Mouse (Mus musculus): ENCODE data around the gene Slc37a1. TPM values are rescaled to one million over a fixed set of nuclear protein-coding genes. Genes with fewer than 3 reads are reported as not detected.

Gene Slc37a1
- polyA plus RNA-seq, 1 experiment from 2014 or later, result 5.8 TPM

DNA sequence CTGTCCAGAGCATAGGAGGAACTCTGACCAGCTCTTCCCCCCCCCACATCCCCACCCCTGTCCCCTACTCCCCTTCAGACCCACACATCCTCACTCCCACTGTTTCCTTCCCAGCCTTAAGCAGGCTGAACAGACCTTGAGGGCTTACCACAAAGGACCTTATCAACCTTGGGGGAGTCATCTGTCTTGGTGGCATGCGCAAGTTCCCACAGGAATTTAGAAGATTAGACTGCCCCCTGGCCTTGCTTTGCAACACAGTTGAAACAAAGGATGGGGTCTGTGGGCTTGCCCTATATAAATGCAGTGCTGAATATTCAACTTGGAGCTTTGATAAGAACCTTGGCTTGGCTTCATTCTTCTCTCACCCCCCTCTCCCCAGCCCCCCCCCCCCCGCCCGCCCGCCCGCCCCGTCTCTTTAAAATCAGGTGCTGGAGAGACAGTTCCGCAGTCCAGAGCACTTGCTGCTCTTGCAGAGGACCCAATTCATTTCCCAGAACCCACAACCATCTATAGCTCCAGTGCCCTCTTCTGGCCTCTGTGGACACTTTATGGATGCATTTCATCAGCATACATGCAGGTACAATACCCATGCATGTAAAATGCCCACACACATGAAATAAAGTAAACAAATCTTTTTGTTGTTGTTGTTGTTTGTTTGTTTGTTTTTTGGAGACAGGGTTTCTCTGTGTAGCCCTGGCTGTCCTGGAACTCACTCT, 15.3 kb upstream of the Slc37a1 start:
- H3K36me3 ChIP-seq (ENCODE audit: control insufficient read depth, insufficient read depth, low read length), result no peaks in the 10 kb centered on the region
- ATAC-seq (replicated peaks; ENCODE audit: low FRiP score) (no peak), DNase-seq (ENCODE audit: low spot score) (no peak)
- no peaks in the 10 kb centered on the region for H3K9me3 ChIP-seq (ENCODE audit: control insufficient read depth, low read length)
- no peaks in the 10 kb centered on the region for H3K4me1 ChIP-seq (replicated peaks; ENCODE audit: control insufficient read depth, insufficient read depth, low read length)
- no peak overlapping the region for H3K4me2 ChIP-seq (ENCODE audit: low read depth, low read length, severe bottlenecking)
- no peak overlapping the region for H3K27ac ChIP-seq (ENCODE audit: low read depth, low read length)
- H3K4me3 ChIP-seq (ENCODE audit: low read depth, low read length), result no peak overlapping the region
- 63% methylated on average over 7 of the region's 7 CpGs for WGBS
- H3K27me3 ChIP-seq (ENCODE audit: control insufficient read depth, insufficient read depth, low read length), result no peaks in the 10 kb centered on the region
- H3K9ac ChIP-seq (ENCODE audit: low read length), result no peak overlapping the region

DNA sequence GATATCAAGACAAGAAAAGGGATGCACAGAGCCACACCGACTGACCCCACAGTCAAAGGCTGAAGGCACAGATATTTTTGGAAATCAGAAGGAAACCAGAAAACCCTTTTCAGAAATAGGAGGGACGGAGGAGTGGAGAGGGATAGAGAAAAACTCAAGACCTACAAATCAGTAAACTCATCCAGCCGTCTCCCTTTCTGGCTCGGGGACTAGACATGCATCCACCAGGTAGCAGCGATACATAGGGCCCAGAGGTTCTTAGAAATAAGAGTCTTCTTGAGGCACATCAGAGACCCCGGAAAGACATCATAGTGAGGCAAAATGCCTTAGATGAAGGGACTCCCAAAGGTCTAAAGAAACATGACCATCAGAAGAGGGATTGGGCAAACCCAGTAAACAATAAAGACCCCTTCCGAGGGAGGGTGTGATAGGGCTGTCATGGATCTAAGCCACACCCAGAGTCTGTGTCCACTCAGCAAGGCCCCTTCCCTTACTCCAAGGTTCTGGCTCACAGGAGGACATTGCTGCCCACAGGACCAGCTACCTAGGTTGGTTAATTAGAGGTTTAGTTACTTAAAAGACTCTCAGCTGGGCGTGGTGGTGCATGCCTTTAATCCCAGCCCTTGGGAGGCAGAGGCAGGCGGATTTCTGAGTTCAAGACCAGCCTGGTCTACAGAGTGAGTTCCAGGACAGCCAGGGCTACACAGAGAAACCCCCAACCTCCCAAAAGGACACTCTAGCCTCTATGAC, 14.0 kb upstream of the Slc37a1 start:
- ATAC-seq (replicated peaks; ENCODE audit: low FRiP score) (no peak), DNase-seq (ENCODE audit: low spot score) (no peak)
- H3K27ac ChIP-seq (ENCODE audit: low read depth, low read length), result no peak overlapping the region
- WGBS, result 88% methylated on average over 9 of the region's 9 CpGs
- no peak overlapping the region for H3K9ac ChIP-seq (ENCODE audit: low read length)
- H3K27me3 ChIP-seq (ENCODE audit: control insufficient read depth, insufficient read depth, low read length), result no peaks in the 10 kb centered on the region
- no peak overlapping the region for H3K4me2 ChIP-seq (ENCODE audit: low read depth, low read length, severe bottlenecking)
- no peaks in the 10 kb centered on the region for H3K9me3 ChIP-seq (ENCODE audit: control insufficient read depth, low read length)
- H3K4me1 ChIP-seq (replicated peaks; ENCODE audit: control insufficient read depth, insufficient read depth, low read length), result no peaks in the 10 kb centered on the region; the same call in 1 of the 2 replicates
- no peaks in the 10 kb centered on the region for H3K36me3 ChIP-seq (ENCODE audit: control insufficient read depth, insufficient read depth, low read length)
- H3K4me3 ChIP-seq (ENCODE audit: low read depth, low read length), result no peak overlapping the region

DNA sequence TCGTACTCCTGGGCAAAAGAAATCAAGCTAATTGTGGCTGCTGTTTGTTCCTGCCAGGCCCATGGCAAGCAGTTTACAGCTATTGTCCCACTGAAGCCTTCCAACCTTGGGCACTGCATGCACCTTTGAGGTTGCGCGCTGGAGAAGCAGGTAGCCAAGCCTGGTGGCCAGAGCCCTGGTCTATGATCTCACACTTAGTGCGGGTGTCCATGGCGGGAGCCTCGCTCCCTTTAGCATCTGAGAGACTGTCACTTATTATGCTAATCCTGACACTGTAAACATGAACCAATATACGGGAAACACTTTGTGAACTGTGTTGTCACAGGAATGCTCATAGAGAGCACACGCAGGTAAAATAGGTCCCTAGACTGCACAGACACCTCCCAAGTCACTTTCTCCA, 13.0 kb upstream of the Slc37a1 start:
- no peak overlapping the region for H3K4me2 ChIP-seq (ENCODE audit: low read depth, low read length, severe bottlenecking)
- no peak overlapping the region for H3K27ac ChIP-seq (ENCODE audit: low read depth, low read length)
- no peak for ATAC-seq (replicated peaks; ENCODE audit: low FRiP score)
- H3K4me1 ChIP-seq (replicated peaks; ENCODE audit: control insufficient read depth, insufficient read depth, low read length), result no peaks in the 10 kb centered on the region; the same call in 1 of the 2 replicates
- WGBS, result 89% methylated on average over 8 of the region's 8 CpGs
- no peak overlapping the region for H3K9ac ChIP-seq (ENCODE audit: low read length)
- no peak overlapping the region for H3K4me3 ChIP-seq (ENCODE audit: low read depth, low read length)
- H3K27me3 ChIP-seq (ENCODE audit: control insufficient read depth, insufficient read depth, low read length), result no peaks in the 10 kb centered on the region
- H3K9me3 ChIP-seq (ENCODE audit: control insufficient read depth, low read length), result no peaks in the 10 kb centered on the region
- DNase-seq (ENCODE audit: low spot score), result no peak
- no peaks in the 10 kb centered on the region for H3K36me3 ChIP-seq (ENCODE audit: control insufficient read depth, insufficient read depth, low read length)

DNA sequence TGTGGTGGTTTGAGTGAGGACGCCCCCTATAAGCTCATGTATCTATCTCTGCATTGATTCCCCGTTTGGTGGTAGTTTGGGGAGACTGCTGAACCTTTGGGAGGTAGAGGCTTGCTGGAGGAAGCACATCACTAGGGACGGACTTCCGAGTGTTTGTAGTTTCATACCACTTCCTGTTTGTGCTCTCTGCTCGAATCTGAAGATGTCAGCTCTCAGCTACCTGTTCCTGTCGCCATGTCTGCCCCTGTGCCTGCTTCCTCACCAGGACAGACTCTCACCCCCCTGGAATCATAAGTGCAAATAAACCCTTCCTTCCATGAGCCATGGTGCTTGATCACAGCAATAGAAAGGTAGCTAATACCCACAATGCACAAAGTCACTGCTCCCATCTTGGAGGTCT, 11.4 kb upstream of the Slc37a1 start:
- 80% methylated on average over 6 of the region's 6 CpGs for whole genome bisulfite sequencing
- Histone ChIP-seq H3K4me3 (ENCODE audit: low read depth, low read length) (no peak overlapping the region), H3K36me3 (ENCODE audit: control insufficient read depth, insufficient read depth, low read length) (no peaks in the 10 kb centered on the region), H3K4me1 (replicated peaks; ENCODE audit: control insufficient read depth, insufficient read depth, low read length) (no peaks in the 10 kb centered on the region; the same call in 1 of the 2 replicates), H3K27ac (ENCODE audit: low read depth, low read length) (no peak overlapping the region), H3K9ac (ENCODE audit: low read length) (no peak overlapping the region), H3K9me3 (ENCODE audit: control insufficient read depth, low read length) (no peaks in the 10 kb centered on the region), H3K4me2 (ENCODE audit: low read depth, low read length, severe bottlenecking) (no peak overlapping the region), H3K27me3 (ENCODE audit: control insufficient read depth, insufficient read depth, low read length) (no peaks in the 10 kb centered on the region)
- ATAC-seq (replicated peaks; ENCODE audit: low FRiP score) (no peak), DNase-seq (ENCODE audit: low spot score) (no peak)

DNA sequence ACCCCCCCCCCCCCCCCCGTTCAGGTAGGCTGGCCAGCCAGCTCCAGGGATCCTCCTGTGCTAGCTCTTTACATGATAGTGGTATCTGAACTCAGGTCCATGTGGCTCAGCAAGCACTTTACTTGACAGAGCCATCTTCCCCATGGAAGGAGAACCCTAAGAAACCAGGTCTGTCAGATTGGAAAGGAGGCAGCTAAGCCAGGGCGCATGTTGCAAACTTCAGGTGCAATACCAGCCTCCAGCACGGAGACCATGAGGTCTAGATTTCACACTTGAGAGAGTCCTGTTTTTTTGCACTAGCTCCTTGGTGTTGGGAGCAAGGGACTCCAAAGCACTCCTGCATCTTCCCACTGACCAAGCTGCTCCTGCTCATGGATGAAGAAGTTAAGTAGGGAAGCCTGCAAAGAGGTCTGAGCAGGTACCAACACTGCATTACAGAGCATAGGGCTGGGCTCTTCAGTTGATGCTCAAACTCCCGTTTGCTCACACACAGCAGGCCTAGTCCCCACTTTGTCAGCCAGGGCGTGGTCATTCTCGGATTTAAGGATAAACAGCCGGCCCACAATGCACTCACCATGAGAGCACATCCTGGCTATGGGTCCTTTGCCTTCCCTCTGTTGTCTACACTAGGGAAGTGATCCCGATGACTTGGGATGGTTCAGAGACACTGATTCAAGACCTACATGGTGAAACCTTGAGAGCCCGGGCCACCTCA, 10.2 kb upstream of the Slc37a1 start:
- ATAC-seq (replicated peaks; ENCODE audit: low FRiP score), result peak; percentile 10; the same call in 1 of the 2 replicates
- Histone ChIP-seq H3K4me2 (ENCODE audit: low read depth, low read length, severe bottlenecking) (peak overlapping the region; percentile 66), H3K27ac (ENCODE audit: low read depth, low read length) (no peak overlapping the region)

DNA sequence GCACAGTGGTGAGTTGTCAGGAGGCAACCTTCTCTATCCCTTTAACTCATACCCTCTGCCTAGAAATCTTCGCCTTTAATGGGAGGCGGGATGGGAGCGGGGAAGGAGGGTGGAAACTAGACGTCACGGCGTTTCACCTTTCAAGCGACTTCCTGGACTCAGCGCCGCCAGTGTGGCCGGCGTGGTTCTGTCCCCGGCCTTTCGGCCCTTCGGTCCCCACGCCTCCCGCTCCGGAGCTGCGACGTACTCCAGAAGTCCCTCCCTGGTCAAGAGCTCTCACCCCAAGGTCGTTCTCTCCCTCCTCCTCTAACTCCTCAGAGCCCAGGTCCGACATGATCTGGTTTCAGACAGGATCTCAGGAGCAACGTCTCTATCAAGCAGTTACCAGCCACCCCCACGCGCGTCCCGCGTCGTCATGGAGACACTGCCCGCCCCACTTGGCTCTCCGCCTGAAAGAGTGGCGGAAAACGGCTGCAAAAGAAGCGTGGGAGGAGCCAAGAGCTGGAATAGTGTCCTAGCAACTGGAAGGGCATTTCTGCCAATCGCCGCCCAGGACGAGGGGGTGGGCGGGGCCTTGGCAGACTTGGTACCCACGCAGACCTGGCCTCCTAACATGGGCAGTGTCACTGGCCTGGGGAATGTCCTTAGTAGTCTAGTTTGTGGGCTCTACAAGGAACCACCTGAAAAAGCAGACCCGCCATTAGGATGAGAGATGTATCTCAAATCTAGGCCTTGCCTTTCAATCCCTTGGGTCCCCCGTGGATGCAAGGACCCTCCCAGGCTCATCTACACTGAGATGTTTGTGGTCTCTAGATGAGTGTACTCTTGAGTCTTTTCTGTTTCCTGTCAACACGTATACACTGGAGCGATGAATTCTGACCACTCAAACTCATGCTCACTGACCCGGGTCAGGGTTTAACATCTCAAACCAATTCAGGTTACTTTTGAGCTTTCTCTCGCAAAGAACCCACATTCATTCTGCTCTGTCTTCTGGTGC, 9.4 kb upstream of the Slc37a1 start, which contains the start of gene Rsph1:
TSS of gene Rsph1 (minus strand) at position 462 of the 997 bp plus-strand sequence.
- Histone ChIP-seq H3K9me3 (ENCODE audit: control insufficient read depth, low read length) (no peaks in the 10 kb centered on the region), H3K27me3 (ENCODE audit: control insufficient read depth, insufficient read depth, low read length) (no peaks in the 10 kb centered on the region), H3K9ac (ENCODE audit: low read length) (peak within 1 kb of the TSS; percentile 35), H3K36me3 (ENCODE audit: control insufficient read depth, insufficient read depth, low read length) (no peaks in the 10 kb centered on the region), H3K27ac (ENCODE audit: low read depth, low read length) (no peak within 1 kb of the TSS), H3K4me3 (ENCODE audit: low read depth, low read length) (peak within 1 kb of the TSS; percentile 38), H3K4me2 (ENCODE audit: low read depth, low read length, severe bottlenecking) (peak within 1 kb of the TSS; percentile 66), H3K4me1 (replicated peaks; ENCODE audit: control insufficient read depth, insufficient read depth, low read length) (peaks cover 4% of the 10 kb centered on the region; the same call in 1 of the 2 replicates)
- WGBS, result 9% methylated on average over 44 of the region's 44 CpGs
- DNase-seq (ENCODE audit: low spot score) (peak; percentile 93), ATAC-seq (replicated peaks; ENCODE audit: low FRiP score) (peak; percentile 92)

More for the DNA sequence above, 10.2 kb upstream of the Slc37a1 start:
- no peak for DNase-seq (ENCODE audit: low spot score)
- Histone ChIP-seq H3K4me1 (replicated peaks; ENCODE audit: control insufficient read depth, insufficient read depth, low read length) (no peaks in the 10 kb centered on the region; the same call in 1 of the 2 replicates), H3K36me3 (ENCODE audit: control insufficient read depth, insufficient read depth, low read length) (no peaks in the 10 kb centered on the region), H3K4me3 (ENCODE audit: low read depth, low read length) (peak overlapping the region; percentile 38), H3K27me3 (ENCODE audit: control insufficient read depth, insufficient read depth, low read length) (no peaks in the 10 kb centered on the region), H3K9me3 (ENCODE audit: control insufficient read depth, low read length) (no peaks in the 10 kb centered on the region), H3K9ac (ENCODE audit: low read length) (no peak overlapping the region)
- WGBS, result 22% methylated on average over 9 of the region's 9 CpGs

DNA sequence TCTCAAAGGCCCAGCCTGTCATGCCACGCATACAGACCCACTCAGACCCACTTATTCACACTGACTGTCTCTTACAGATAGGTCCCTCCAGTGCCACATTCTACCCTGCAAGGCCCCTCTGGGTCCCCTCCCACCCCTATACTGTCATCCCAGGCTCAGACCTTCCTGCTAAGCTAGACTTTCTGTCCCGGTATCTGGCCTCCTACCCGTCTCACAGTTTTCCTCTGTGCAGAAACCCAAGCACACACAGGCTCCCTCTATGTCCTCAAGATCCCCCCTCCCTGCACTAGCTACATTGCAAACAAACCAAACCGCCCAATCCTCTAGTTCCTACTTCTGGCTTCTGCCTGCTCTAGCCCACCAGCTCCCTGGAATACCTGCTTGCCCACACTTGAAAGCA, 8.7 kb upstream of the Slc37a1 start:
- Histone ChIP-seq H3K4me3 (ENCODE audit: low read depth, low read length) (no peak overlapping the region), H3K9ac (ENCODE audit: low read length) (no peak overlapping the region), H3K27me3 (ENCODE audit: control insufficient read depth, insufficient read depth, low read length) (no peaks in the 10 kb centered on the region), H3K9me3 (ENCODE audit: control insufficient read depth, low read length) (no peaks in the 10 kb centered on the region), H3K4me1 (replicated peaks; ENCODE audit: control insufficient read depth, insufficient read depth, low read length) (peaks cover 7% of the 10 kb centered on the region; the same call in 1 of the 2 replicates), H3K4me2 (ENCODE audit: low read depth, low read length, severe bottlenecking) (no peak overlapping the region), H3K36me3 (ENCODE audit: control insufficient read depth, insufficient read depth, low read length) (no peaks in the 10 kb centered on the region), H3K27ac (ENCODE audit: low read depth, low read length) (no peak overlapping the region)
- no peak for DNase-seq (ENCODE audit: low spot score)
- WGBS, result 80% methylated on average over 4 of the region's 4 CpGs
- no peak for ATAC-seq (replicated peaks; ENCODE audit: low FRiP score)
